Mouse (Mus musculus) neural tube, embryonic 11.5 days (tissue): ENCODE data around the gene Ctsh. TPM values are rescaled to one million over a fixed set of nuclear protein-coding genes. Genes with fewer than 3 reads are reported as not detected.

Experiments
- ATAC-seq: fragments of 200-750 bp; cut with Nextera tagmentation; 2 replicates; pipeline ENCODE4 v1.8.0; 2017; ENCODE audit warnings: moderate number of reproducible peaks, mild to moderate bottlenecking, moderate TSS enrichment, moderate library complexity; ENCODE audit not compliant: insufficient read depth, low FRiP score, low TSS enrichment
- DNase-seq: peaks from one replicate; pipeline ENCODE4 v3.0.0-alpha.2; 2015; ENCODE audit warnings: low spot score
- H3K27ac ChIP-seq: fragments of 300-500 bp; sonication (generic); 2 replicates; pipeline ENCODE4 v1.5.1; 2014; ENCODE audit warnings: low read depth, mild to moderate bottlenecking, low read length
- H3K27me3 ChIP-seq: fragments of 300-500 bp; sonication (generic); 2 replicates; pipeline ENCODE4 v1.6.1; 2014; ENCODE audit warnings: mild to moderate bottlenecking, low read length, mixed read lengths; ENCODE audit not compliant: control insufficient read depth, insufficient read depth
- H3K36me3 ChIP-seq: fragments of 300-500 bp; sonication (generic); 2 replicates; pipeline ENCODE4 v1.6.1; 2014; ENCODE audit warnings: mild to moderate bottlenecking, low read length, moderate library complexity, mixed read lengths; ENCODE audit not compliant: control insufficient read depth, insufficient read depth
- H3K4me1 ChIP-seq: fragments of 300-500 bp; sonication (generic); 2 replicates; pipeline ENCODE4 v1.6.1; 2014; ENCODE audit warnings: low read length, mixed read lengths; ENCODE audit not compliant: control insufficient read depth, insufficient read depth
- H3K4me2 ChIP-seq: fragments of 300-500 bp; sonication (generic); 2 replicates; pipeline ENCODE4 v1.6.1; 2014; ENCODE audit warnings: low read depth, mild to moderate bottlenecking, moderate library complexity
- H3K4me3 ChIP-seq: fragments of 300-500 bp; sonication (generic); 2 replicates; pipeline ENCODE4 v1.5.1; 2014; ENCODE audit warnings: low read depth, low read length
- H3K9ac ChIP-seq: fragments of 300-500 bp; sonication (generic); 2 replicates; pipeline ENCODE4 v1.6.1; 2014; ENCODE audit warnings: mild to moderate bottlenecking, low read length
- H3K9me3 ChIP-seq: fragments of 300-500 bp; sonication (generic); 2 replicates; pipeline ENCODE4 v1.6.1; 2016; ENCODE audit warnings: low read length; ENCODE audit not compliant: control insufficient read depth
- WGBS: fragments of 180-500 bp; shearing (Covaris S2); extraction: QIAGEN DNeasy Blood & Tissue Kit; methylation state at CpG from one replicate; pipeline ENCODE4 v1.1.7; 2014; 5-methylcytosine and 5-hydroxymethylcytosine counted together
- polyA plus RNA-seq: library from polyadenylated mRNA; unstranded; fragments of >200 nt; fragmentation: Nextera tagmentation; extraction: Ambion mirVana; gene quantifications from 2 replicates; pipeline ENCODE4 v1.2.1, GENCODE M21; 2014

Gene Ctsh
- polyA plus RNA-seq, result 7.2 and 12.8 TPM in 2 replicates

DNA sequence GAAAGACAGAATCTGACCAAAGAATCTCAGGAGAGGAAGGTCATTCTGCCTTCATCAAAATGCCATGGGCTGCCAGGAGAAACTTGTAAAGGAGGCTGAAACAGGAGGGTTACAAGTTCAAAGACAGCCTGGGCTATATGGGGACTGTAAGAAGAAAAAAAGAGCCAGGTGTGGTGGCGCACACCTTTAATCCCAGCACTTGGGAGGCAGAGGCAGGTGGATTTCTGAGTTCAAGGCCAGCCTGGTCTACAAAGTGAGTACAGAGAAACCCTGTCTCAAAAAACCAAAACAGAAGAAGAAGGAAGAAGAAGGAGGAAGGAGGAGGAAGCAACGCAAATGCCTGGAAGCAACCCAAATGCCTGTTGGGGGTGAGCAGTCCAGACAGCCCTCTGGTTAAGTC, at the start of gene Ctsh:
Gene Ctsh, plus strand, starts transcription at position 301 of the 400 bp plus-strand sequence.
- ATAC-seq (no peak), DNase-seq (no peak)
- Histone ChIP-seq H3K9ac (peak within 1 kb of the TSS; percentile 44), H3K9me3 (no peaks in the 10 kb centered on the region), H3K4me2 (peak within 1 kb of the TSS; percentile 79), H3K27me3 (no peaks in the 10 kb centered on the region), H3K36me3 (no peaks in the 10 kb centered on the region), H3K27ac (no peak within 1 kb of the TSS), H3K4me1 (no peaks in the 10 kb centered on the region), H3K4me3 (peak within 1 kb of the TSS; percentile 38)
- 83% methylated on average over 2 of the region's 2 CpGs for WGBS

DNA sequence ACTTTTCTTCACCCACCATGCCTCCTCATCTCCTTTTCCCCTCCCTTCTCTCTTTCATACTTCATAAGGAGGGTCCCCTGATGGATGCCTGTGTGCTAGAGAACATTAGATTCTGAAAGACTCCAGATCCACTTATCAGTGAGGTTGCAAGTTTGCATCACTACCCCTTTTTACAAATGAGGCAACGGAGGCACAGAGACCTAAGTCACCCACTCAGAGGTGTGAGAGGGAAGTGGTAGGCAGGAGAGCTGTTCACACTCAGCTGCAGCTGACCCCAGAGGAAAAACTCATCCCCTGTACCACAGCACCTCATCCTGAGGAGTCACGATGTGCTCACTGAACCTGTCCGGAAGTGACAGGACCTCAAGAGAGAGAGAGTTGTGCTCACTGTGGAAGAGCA, 47.5 kb upstream of the Ctsh start:
- no peaks in the 10 kb centered on the region for H3K27me3 ChIP-seq
- H3K4me2 ChIP-seq, result no peak overlapping the region
- ATAC-seq (no peak), DNase-seq (no peak)
- no peaks in the 10 kb centered on the region for H3K9me3 ChIP-seq
- no peak overlapping the region for H3K9ac ChIP-seq
- no peak overlapping the region for H3K4me3 ChIP-seq
- H3K4me1 ChIP-seq, result no peaks in the 10 kb centered on the region
- H3K27ac ChIP-seq, result no peak overlapping the region
- WGBS, result 88% methylated on average over 3 of the region's 3 CpGs
- H3K36me3 ChIP-seq, result no peaks in the 10 kb centered on the region

DNA sequence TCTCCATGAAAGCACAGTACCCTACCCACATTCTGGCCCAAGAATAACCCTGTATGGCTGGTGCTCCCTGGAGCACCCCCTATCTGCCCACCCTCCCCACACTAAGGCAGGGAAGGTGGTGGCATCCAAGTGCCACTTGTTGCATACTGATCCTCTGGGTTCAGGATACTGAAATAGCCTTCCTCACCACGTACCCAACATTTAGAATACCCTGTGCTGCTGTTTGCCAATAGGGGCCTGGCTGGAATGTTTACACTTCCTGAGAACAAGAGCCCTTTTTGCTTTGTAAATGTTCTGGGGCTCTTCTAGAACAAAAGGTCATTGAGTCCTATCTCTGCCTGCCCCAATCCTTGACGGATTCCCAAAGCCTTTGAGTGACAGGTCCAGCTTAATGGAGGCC, 46.9 kb upstream of the Ctsh start:
- 37% methylated on average over 2 of the region's 2 CpGs for WGBS
- Histone ChIP-seq H3K27ac (no peak overlapping the region), H3K9ac (no peak overlapping the region), H3K4me3 (no peak overlapping the region), H3K9me3 (no peaks in the 10 kb centered on the region), H3K4me2 (no peak overlapping the region), H3K27me3 (no peaks in the 10 kb centered on the region), H3K4me1 (no peaks in the 10 kb centered on the region), H3K36me3 (no peaks in the 10 kb centered on the region)
- ATAC-seq (no peak), DNase-seq (no peak)

DNA sequence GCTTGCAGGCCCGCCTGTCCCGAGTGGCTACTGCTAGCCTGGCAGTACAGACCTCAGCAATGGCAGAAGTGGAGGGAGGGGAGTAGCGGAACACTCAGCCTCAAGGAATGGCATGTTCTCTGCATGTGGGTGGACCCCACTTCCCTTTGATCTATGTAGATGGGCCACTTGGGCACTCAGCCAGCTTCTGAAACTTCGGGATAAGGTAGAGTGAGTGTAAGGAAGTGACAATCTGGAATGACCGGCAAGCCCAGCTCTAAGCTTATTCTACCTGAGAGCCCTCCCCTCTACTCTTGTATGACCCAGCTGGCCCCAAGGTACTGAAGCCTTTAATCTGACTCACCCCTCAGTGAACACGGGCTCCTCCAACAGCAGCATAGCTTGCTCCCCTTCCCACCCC, 45.8 kb upstream of the Ctsh start:
- H3K36me3 ChIP-seq, result no peaks in the 10 kb centered on the region
- H3K27ac ChIP-seq, result no peak overlapping the region
- no peak overlapping the region for H3K4me2 ChIP-seq
- ATAC-seq (no peak), DNase-seq (no peak)
- H3K27me3 ChIP-seq, result no peaks in the 10 kb centered on the region
- 79% methylated on average over 6 of the region's 6 CpGs for WGBS
- no peak overlapping the region for H3K9ac ChIP-seq
- H3K4me3 ChIP-seq, result no peak overlapping the region
- no peaks in the 10 kb centered on the region for H3K4me1 ChIP-seq
- H3K9me3 ChIP-seq, result no peaks in the 10 kb centered on the region

DNA sequence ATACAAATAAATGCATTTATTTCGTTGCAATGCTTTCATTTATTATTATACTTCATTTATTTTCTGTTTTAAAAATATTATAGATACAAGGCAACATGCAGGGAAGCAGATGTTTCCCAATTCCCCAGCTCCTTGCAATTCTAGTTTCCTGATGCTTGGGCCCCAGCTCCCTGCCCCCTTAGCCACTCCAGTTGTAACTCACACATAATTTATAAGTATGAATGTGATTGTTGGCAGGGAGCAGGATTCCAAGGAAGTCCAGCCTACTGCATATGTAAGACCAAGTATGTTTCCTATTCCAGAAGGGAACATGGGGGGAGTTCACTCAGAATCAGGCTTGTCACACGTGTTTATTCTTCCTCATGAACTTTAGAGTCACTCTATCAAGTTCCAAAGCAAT, 42.1 kb upstream of the Ctsh start:
- H3K4me3 ChIP-seq, result no peak overlapping the region
- DNase-seq, result no peak
- ATAC-seq, result no peak
- WGBS, result 71% methylated on average over 2 of the region's 2 CpGs
- no peak overlapping the region for H3K9ac ChIP-seq
- H3K36me3 ChIP-seq, result no peaks in the 10 kb centered on the region
- H3K9me3 ChIP-seq, result no peaks in the 10 kb centered on the region
- no peak overlapping the region for H3K4me2 ChIP-seq
- no peaks in the 10 kb centered on the region for H3K4me1 ChIP-seq
- no peak overlapping the region for H3K27ac ChIP-seq
- no peaks in the 10 kb centered on the region for H3K27me3 ChIP-seq

DNA sequence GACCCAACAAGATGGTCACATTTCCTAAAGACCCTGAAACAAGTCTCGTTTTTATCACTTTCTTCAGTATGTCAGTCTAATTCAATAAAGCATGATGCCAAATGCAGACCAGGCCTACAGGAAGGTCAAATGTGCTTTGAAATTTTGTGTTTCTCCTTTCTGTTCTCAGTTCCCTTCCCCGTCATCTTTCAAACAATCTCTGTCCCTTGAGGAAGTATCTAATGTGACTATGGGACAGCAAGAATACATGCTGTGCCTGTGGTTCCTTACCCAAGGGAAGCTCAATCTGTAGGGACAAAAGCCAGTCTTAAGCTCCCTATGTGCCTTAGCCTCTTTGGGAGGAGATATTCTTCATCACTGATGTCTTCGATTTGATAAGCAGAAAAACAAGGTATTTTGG, 39.3 kb upstream of the Ctsh start:
- H3K4me2 ChIP-seq, result no peak overlapping the region
- H3K9me3 ChIP-seq, result no peaks in the 10 kb centered on the region
- H3K9ac ChIP-seq, result no peak overlapping the region
- H3K27me3 ChIP-seq, result no peaks in the 10 kb centered on the region
- H3K4me3 ChIP-seq, result no peak overlapping the region
- ATAC-seq (no peak), DNase-seq (no peak)
- H3K36me3 ChIP-seq, result no peaks in the 10 kb centered on the region
- no peak overlapping the region for H3K27ac ChIP-seq
- 93% methylated on average over 3 of the region's 3 CpGs for WGBS
- H3K4me1 ChIP-seq, result no peaks in the 10 kb centered on the region

DNA sequence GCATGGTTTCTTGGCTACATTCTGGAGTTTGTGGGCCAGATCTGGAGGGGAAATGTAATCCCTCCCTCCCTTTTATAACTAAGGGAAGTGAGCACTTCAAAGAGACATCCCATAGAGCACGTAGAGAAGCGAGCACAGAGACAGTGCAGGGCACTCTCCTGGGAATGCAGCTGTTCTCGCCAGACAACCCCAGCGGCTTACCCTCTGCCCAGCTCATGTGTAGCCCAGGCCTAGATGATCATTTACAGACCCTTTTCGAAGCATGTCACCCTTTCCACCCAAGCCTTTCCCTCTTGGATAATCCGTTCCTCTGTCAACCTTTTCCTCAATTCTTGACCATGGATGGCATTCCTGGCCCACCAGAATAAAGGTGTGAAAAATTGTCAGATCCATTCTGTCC, 37.7 kb upstream of the Ctsh start:
- Histone ChIP-seq H3K9ac (no peak overlapping the region), H3K27me3 (no peaks in the 10 kb centered on the region), H3K4me3 (no peak overlapping the region), H3K9me3 (no peaks in the 10 kb centered on the region), H3K4me2 (no peak overlapping the region), H3K27ac (no peak overlapping the region), H3K36me3 (no peaks in the 10 kb centered on the region), H3K4me1 (no peaks in the 10 kb centered on the region)
- ATAC-seq (no peak), DNase-seq (no peak)
- 83% methylated on average over 6 of the region's 6 CpGs for WGBS

DNA sequence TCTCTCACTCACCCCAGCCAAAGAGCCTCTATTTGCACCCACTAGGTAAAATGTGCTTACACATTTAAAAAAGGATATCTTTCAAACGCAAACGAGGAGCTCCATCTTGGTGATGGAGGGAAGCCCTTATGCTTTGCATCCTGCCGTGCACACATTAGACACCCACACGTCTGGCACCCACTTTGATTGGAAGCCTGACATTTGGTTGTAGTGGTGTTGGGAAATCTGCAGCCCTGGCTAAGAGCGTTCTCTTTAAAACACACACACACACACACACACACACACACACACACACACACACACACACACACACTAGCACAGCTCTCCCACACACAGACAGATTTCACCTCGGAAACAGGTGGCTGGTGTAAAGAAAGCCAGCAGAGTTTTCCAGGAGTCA, 33.1 kb upstream of the Ctsh start:
- 84% methylated on average over 6 of the region's 6 CpGs for WGBS
- ATAC-seq (no peak), DNase-seq (no peak)
- H3K9ac ChIP-seq, result no peak overlapping the region
- no peaks in the 10 kb centered on the region for H3K4me1 ChIP-seq
- H3K4me2 ChIP-seq, result no peak overlapping the region
- no peaks in the 10 kb centered on the region for H3K36me3 ChIP-seq
- H3K27me3 ChIP-seq, result no peaks in the 10 kb centered on the region
- no peak overlapping the region for H3K4me3 ChIP-seq
- no peaks in the 10 kb centered on the region for H3K9me3 ChIP-seq
- H3K27ac ChIP-seq, result no peak overlapping the region

DNA sequence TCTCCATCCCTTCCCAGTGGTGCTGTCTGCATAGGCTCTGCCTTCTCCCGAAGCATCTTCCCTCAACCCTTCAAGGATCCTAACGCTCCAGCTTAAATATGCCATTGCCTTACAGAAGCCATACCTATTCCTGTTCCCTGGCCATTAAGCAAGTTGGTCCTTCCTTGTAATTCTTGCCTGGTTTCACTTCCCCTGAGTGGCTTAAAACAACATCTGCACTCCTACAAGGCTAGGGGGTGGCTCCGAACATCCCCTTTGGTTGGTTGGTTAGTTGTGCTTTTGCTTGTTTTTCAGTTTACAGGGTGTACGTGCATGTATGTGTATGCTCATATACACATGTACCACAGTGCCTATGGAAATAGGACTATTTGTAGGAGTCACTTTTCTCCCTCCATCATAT, 32.5 kb upstream of the Ctsh start:
- no peak for ATAC-seq
- Histone ChIP-seq H3K9me3 (no peaks in the 10 kb centered on the region), H3K4me1 (no peaks in the 10 kb centered on the region), H3K27me3 (no peaks in the 10 kb centered on the region), H3K36me3 (no peaks in the 10 kb centered on the region), H3K9ac (no peak overlapping the region), H3K4me2 (no peak overlapping the region), H3K4me3 (no peak overlapping the region), H3K27ac (no peak overlapping the region)
- 87% methylated on average over 4 of the region's 4 CpGs for WGBS
- no peak for DNase-seq
